Mouse (Mus musculus) midbrain, embryonic 14.5 days (tissue): ENCODE results near the gene 1700013G24Rik. TPM values are rescaled to one million over a fixed set of nuclear protein-coding genes. Genes with fewer than 3 reads are reported as not detected.
A peak's percentile ranks its signal among the peaks of the same experiment; 100 is the strongest.

Experiments used
- ATAC-seq: fragments of 200-750 bp; cut with Nextera tagmentation; 2 replicates; pipeline ENCODE4 v1.8.0; 2017; ENCODE audit warnings: moderate number of reproducible peaks, moderate library complexity; ENCODE audit not compliant: low FRiP score, low TSS enrichment
- DNase-seq: peaks from one replicate; pipeline ENCODE4 v3.0.0-alpha.2; 2015
- H3K27ac ChIP-seq: fragments of 300-500 bp; sonication (generic); replicated peaks from 2 replicates; pipeline ENCODE4 v1.5.1; 2014; ENCODE audit warnings: mild to moderate bottlenecking, low read depth, low read length, moderate library complexity
- H3K27me3 ChIP-seq: fragments of 300-500 bp; sonication (generic); 2 replicates; pipeline ENCODE4 v1.6.1; 2014; ENCODE audit warnings: low read length, control low read depth, mixed read lengths; ENCODE audit not compliant: control insufficient read depth, insufficient read depth
- H3K36me3 ChIP-seq: fragments of 300-500 bp; sonication (generic); 2 replicates; pipeline ENCODE4 v1.6.1; 2014; ENCODE audit warnings: low read length, control low read depth; ENCODE audit not compliant: control insufficient read depth, insufficient read depth
- H3K4me1 ChIP-seq: fragments of 300-500 bp; sonication (generic); 2 replicates; pipeline ENCODE4 v1.6.1; 2014; ENCODE audit warnings: mild to moderate bottlenecking, antibody characterized with exemption, low read length, control low read depth; ENCODE audit not compliant: control insufficient read depth, insufficient read depth
- H3K4me2 ChIP-seq: fragments of 300-500 bp; sonication (generic); 2 replicates; pipeline ENCODE4 v1.6.1; 2014; ENCODE audit warnings: mild to moderate bottlenecking, low read length, moderate library complexity
- H3K4me3 ChIP-seq: fragments of 300-500 bp; sonication (generic); replicated peaks from 2 replicates; pipeline ENCODE4 v1.5.1; 2014; ENCODE audit warnings: low read depth, low read length
- H3K9ac ChIP-seq: fragments of 300-500 bp; sonication (generic); replicated peaks from 2 replicates; pipeline ENCODE4 v1.6.1; 2014; ENCODE audit warnings: mild to moderate bottlenecking, low read length, moderate library complexity
- H3K9me3 ChIP-seq: fragments of 300-500 bp; sonication (generic); 2 replicates; pipeline ENCODE4 v1.6.1; 2016; ENCODE audit warnings: low read length, control low read depth, mixed read lengths; ENCODE audit not compliant: control insufficient read depth
- WGBS: fragments of 180-500 bp; shearing (Covaris S2); extraction: QIAGEN DNeasy Blood & Tissue Kit; methylation state at CpG from one replicate; pipeline ENCODE4 v1.1.7; 2014; 5-methylcytosine and 5-hydroxymethylcytosine counted together
- polyA plus RNA-seq: library from polyadenylated mRNA; unstranded; fragments of >200 nt; fragmentation: Nextera tagmentation; extraction: Ambion mirVana; gene quantifications from 2 replicates; pipeline ENCODE4 v1.2.1, GENCODE M21; 2014

Gene 1700013G24Rik
- polyA plus RNA-seq, 1 experiment from 2014 or later, result not detected

DNA sequence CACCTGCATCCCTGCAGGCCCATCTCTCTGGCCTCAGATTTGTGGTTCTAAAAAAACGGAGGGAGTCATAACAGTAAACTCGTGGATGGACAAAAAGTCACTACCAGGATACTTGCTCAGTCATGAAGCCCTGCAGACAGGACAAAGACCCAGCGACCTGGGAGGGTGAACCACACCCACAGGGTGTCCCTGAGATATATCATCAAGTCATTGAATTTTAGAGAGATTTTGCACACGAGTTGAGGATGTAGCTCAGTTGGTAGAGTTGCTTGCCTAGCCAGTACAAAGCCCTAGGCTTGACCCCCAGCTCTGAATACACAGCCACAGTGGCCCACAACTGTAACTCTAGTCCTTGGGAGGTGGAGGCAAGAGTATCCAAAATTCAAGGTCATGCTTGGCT, 8.1 kb downstream of the 1700013G24Rik start:
- no peak overlapping the region for H3K9ac ChIP-seq
- no peaks in the 10 kb centered on the region for H3K9me3 ChIP-seq
- ATAC-seq (no peak), DNase-seq (no peak)
- no peaks in the 10 kb centered on the region for H3K27me3 ChIP-seq
- H3K4me1 ChIP-seq, result no peaks in the 10 kb centered on the region
- 75% methylated on average over 4 of the region's 4 CpGs for WGBS
- no peak overlapping the region for H3K27ac ChIP-seq
- H3K4me2 ChIP-seq, result no peak overlapping the region
- H3K4me3 ChIP-seq, result no peak overlapping the region
- no peaks in the 10 kb centered on the region for H3K36me3 ChIP-seq

DNA sequence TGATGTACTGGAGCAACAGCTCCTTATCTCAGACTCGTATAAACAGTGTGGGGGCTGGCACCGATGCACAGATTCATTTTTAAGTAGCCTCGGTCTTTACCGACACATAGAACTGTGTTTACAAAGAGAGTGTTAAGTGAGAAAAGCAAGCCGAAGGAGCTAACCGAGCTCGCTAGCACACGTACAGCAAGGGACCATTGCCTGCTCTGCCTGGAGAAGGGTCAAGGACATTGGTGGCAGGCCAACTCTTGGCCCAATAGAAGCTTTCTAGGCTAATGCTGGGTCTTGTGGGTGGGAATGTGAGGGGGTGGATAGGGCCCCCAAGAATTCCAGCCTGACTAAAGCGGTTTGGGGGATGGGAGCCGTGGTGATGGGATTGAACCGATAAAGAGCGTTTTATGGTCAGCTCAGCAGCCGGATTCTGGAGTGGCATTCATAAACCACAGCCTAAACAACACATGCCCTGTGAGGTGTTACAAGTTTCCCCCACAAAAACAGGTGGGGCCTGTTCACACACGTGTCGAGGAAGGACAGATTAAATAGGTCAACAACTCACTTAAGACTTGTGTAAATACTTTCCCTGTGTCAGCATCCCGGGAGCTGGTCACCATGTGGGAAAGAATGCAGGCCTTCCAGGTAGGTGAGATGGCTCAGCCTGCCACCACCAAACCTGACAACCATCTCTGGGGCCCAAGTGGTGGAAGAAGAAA, 9.1 kb downstream of the 1700013G24Rik start:
- H3K4me1 ChIP-seq, result no peaks in the 10 kb centered on the region
- ATAC-seq (no peak), DNase-seq (no peak)
- no peaks in the 10 kb centered on the region for H3K27me3 ChIP-seq
- no peak overlapping the region for H3K27ac ChIP-seq
- H3K9ac ChIP-seq, result no peak overlapping the region
- no peaks in the 10 kb centered on the region for H3K36me3 ChIP-seq
- no peak overlapping the region for H3K4me3 ChIP-seq
- H3K9me3 ChIP-seq, result no peaks in the 10 kb centered on the region
- no peak overlapping the region for H3K4me2 ChIP-seq
- whole genome bisulfite sequencing, result 91% methylated on average over 16 of the region's 16 CpGs

DNA sequence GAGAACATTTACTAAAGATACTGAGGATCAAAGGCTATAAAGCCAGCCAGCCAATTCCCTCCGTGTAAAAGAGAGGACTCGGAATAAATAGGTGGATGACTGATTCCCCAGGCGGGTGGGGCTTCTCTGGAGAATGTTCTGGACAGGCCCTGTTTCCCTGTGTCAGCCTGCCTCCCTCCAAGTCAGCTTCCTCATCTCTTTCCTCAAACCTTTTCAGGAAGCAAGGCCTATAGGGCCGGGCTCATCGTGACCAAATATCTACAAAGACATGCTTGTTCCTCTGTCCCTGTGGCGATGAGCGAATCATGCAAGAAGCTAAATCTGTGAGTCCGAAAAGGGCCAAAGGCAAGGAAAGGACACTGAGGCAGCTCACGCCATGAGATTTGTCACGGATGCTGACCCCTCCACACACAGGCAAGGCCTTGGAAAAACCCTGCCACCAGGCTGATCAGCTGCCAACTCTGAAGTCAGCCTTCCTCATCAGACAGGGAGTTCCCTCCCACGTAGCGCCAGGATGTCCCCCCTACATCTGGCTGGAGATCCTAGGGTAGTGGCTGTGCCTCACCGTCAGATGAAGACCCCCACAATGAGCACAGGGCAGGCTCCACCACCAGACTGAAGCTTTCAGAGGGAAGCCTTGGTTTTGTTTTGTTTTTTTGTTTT, 12.2 kb downstream of the 1700013G24Rik start:
- ATAC-seq (no peak), DNase-seq (no peak)
- WGBS, result 75% methylated on average over 13 of the region's 13 CpGs

DNA sequence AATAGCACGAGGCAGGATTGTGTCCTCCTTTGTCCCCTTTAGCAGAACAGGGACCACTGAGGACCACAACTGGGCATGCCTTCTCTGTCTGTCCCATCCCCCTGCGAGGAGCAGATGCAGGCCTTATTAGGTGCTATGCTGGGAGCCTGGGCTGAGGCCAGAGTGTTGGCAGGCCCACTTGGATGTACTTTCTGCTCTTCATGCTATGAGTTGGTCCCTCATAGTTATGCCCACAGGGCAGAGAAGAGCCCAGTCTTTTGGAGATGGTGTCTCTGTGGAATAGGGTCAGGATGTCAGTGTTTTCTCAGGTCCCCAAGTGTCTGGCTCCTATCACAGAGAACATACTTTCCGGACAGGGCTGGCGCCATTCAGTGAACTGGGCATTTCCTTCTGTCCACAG, 13.9 kb downstream of the 1700013G24Rik start:
- no peaks in the 10 kb centered on the region for H3K36me3 ChIP-seq
- DNase-seq (no peak), ATAC-seq (no peak)
- no peaks in the 10 kb centered on the region for H3K27me3 ChIP-seq
- no peaks in the 10 kb centered on the region for H3K9me3 ChIP-seq
- peaks cover 13% of the 10 kb centered on the region for H3K4me1 ChIP-seq
- H3K27ac ChIP-seq, result no peak overlapping the region
- H3K9ac ChIP-seq, result no peak overlapping the region
- H3K4me3 ChIP-seq, result no peak overlapping the region
- WGBS, result 81% methylated on average over 4 of the region's 4 CpGs
- H3K4me2 ChIP-seq, result no peak overlapping the region

More for the DNA sequence above, 12.2 kb downstream of the 1700013G24Rik start:
- Histone ChIP-seq H3K9me3 (no peaks in the 10 kb centered on the region), H3K4me3 (no peak overlapping the region), H3K4me2 (no peak overlapping the region), H3K4me1 (peaks cover 13% of the 10 kb centered on the region), H3K27ac (no peak overlapping the region), H3K36me3 (no peaks in the 10 kb centered on the region), H3K9ac (no peak overlapping the region), H3K27me3 (no peaks in the 10 kb centered on the region)

DNA sequence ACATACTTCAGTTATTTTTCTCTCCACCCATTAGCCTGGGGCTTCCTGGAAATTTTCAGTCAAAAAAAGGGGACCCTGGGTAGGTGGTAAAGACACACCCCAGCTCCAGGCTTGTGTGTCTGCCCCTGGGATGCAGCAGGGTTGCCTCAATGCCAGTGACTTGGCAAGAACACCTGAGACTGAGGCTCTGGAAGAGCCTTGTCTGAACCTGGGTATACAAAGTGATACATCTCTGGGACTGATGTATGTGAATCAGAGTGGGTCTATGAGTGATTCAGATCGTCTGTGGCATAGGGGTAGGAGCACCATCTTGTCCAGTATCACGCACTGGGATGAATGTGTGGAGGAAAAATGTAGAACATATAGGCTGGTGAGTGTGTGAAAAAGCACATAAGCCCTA, 14.4 kb downstream of the 1700013G24Rik start:
- no peaks in the 10 kb centered on the region for H3K27me3 ChIP-seq
- H3K27ac ChIP-seq, result no peak overlapping the region
- WGBS, result 92% methylated on average over 2 of the region's 2 CpGs
- H3K9me3 ChIP-seq, result no peaks in the 10 kb centered on the region
- ATAC-seq (no peak), DNase-seq (no peak)
- peaks cover 13% of the 10 kb centered on the region for H3K4me1 ChIP-seq
- no peak overlapping the region for H3K9ac ChIP-seq
- no peak overlapping the region for H3K4me3 ChIP-seq
- no peaks in the 10 kb centered on the region for H3K36me3 ChIP-seq
- no peak overlapping the region for H3K4me2 ChIP-seq

DNA sequence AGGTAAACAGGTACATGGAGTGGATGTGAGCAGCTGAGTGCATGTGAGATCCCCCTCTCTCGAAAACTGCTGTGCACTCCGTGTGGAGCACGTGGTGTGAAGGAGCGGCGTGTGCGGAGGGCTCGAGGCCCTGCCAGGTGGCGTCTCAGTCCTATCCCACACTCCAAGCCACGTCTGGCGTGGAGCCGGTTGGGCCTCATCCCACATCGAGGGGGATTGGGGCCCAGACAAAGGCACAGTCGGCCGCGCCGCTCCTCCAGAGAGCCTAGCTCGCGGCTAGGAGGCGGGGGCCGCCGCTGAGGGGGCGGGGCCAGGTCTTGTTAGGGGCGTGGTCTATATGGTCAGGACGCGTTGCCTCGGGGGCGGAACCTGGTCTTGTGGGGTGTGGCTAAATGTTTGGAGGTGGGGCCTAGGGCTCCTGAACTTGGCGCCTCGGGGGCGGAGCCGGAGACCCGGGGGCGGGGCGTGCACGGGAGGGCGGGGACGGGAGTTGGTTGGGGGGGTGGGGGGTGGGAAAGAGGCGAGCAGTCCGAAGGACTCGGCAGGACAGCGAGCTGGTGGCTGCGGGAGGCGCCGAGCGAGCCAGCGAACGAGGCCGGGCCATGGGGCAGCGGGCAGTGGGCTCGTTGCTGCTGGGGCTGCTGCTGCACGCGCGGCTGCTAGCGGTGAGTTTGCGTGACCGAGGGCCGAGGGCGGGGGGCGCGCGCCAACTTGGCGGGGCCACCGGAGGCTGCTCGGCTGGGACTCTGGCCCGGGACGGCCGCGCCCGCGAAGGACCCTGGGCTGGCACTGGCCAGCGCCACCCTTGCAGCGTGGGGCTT, 15.4 kb downstream of the 1700013G24Rik start, which contains the start of gene Hspg2:
Gene Hspg2 (plus strand): TSS at position 510 of the 821 bp plus-strand sequence.
- under 1% methylated on average over 72 of the region's 72 CpGs for WGBS
- ATAC-seq, result peak; percentile 88
- Histone ChIP-seq H3K27me3 (no peaks in the 10 kb centered on the region), H3K9ac (peak within 1 kb of the TSS; percentile 57), H3K4me2 (peak within 1 kb of the TSS; percentile 97), H3K9me3 (no peaks in the 10 kb centered on the region), H3K4me1 (peaks cover 13% of the 10 kb centered on the region), H3K36me3 (no peaks in the 10 kb centered on the region), H3K27ac (0 out of 2 replicates have a peak within 1 kb of the TSS, but pooled peaks have one; percentile 8), H3K4me3 (peak within 1 kb of the TSS; percentile 46)
- DNase-seq, result peak; percentile 93

DNA sequence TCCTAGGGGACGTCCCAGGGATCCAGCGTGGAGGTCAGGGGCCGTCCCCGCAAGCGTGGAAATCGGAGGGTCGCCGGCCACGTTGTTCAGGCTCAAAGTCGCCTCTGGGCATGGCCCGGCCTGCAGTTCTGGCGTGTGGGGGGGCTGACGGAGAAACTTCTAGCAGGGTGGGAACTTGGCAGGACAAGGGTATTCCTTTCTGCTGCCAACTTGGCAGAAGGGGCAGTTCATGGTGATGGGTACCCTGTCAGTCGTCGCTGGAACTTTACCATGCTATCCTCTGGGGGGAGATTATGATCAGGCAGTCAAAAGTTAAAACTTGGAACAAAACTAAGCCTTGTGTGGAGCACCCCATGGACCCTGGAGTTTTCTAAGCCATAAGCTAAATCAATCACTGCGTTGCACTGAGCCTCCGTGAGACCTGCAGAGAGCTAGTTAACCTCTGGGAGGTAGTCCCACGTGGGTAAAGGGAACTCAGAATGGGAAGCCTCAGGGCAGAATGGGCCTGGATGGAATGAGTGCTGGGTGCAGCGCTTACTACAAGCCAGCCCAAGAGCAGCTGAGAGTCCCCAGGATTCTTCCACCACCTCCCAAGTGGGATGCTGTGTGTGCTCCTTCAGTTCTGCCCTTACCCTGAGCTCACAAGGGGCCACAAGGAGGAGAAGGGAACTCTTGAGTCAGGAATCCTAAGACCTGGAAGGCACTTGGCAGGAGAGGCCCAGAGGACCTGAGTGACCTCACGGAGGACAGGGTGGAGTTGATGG, 16.2 kb downstream of the 1700013G24Rik start:
- Histone ChIP-seq H3K27ac (0 out of 2 replicates have a peak overlapping the region, but pooled peaks have one; percentile 8), H3K4me2 (peak overlapping the region; percentile 97), H3K9ac (peak overlapping the region; percentile 57), H3K9me3 (no peaks in the 10 kb centered on the region), H3K27me3 (no peaks in the 10 kb centered on the region), H3K36me3 (no peaks in the 10 kb centered on the region), H3K4me1 (peaks cover 13% of the 10 kb centered on the region), H3K4me3 (peak overlapping the region; percentile 46)
- ATAC-seq (peak; percentile 22; the same call in 1 of the 2 replicates), DNase-seq (peak; percentile 47)
- 5% methylated on average over 20 of the region's 20 CpGs for WGBS
